Mouse (Mus musculus) ES-Bruce4 (cell line): ENCODE data around the gene Krt9. TPM values are rescaled to one million over a fixed set of nuclear protein-coding genes. Genes with fewer than 3 reads are reported as not detected.

Experiments used
- H3K27ac ChIP-seq: 2 replicates; pipeline ENCODE4 v1.5.1; 2012; ENCODE audit warnings: low read length, inconsistent platforms; ENCODE audit not compliant: insufficient read depth
- H3K27me3 ChIP-seq: 2 replicates; pipeline ENCODE4 v1.6.1; 2012; ENCODE audit warnings: mild to moderate bottlenecking, low read length, inconsistent platforms; ENCODE audit not compliant: control insufficient read depth, poor library complexity, insufficient read depth, severe bottlenecking
- H3K36me3 ChIP-seq: 2 replicates; pipeline ENCODE4 v1.6.1; 2012; ENCODE audit warnings: inconsistent platforms, mild to moderate bottlenecking, low read length, moderate library complexity; ENCODE audit not compliant: control insufficient read depth, poor library complexity, insufficient read depth, severe bottlenecking
- H3K4me1 ChIP-seq: one replicate; pipeline ENCODE4 v1.8.1; 2011; ENCODE audit warnings: low read length; ENCODE audit not compliant: control insufficient read depth, insufficient read depth
- H3K4me3 ChIP-seq: 2 replicates; pipeline ENCODE4 v1.5.1; 2011; ENCODE audit warnings: low read depth, mild to moderate bottlenecking, low read length
- H3K9ac ChIP-seq: 2 replicates; pipeline ENCODE4 v1.6.1; 2012; ENCODE audit warnings: low read depth, mild to moderate bottlenecking, inconsistent platforms; ENCODE audit not compliant: poor library complexity, severe bottlenecking
- H3K9me3 ChIP-seq: replicated peaks from 2 replicates; pipeline ENCODE4 v1.6.1; 2012; ENCODE audit warnings: mild to moderate bottlenecking, low read length, inconsistent platforms; ENCODE audit not compliant: control insufficient read depth, poor library complexity, insufficient read depth, severe bottlenecking
- CTCF ChIP-seq: IDR thresholded peaks from one replicate; pipeline ENCODE4 v1.8.1; 2011; ENCODE audit warnings: low read depth, low read length
- EP300 ChIP-seq: IDR thresholded peaks from 2 replicates; pipeline ENCODE4 v1.6.1; 2011; ENCODE audit warnings: low read depth, low read length; ENCODE audit not compliant: insufficient read depth
- POLR2A ChIP-seq: IDR thresholded peaks from one replicate; pipeline ENCODE4 v1.8.1; 2011; ENCODE audit warnings: low read length; ENCODE audit not compliant: insufficient read depth
- polyA plus RNA-seq: library from polyadenylated mRNA; stranded (reverse); fragments of >200 nt; gene quantifications from 2 replicates; pipeline ENCODE4 v1.2.4, GENCODE M21; 2011; ENCODE audit warnings: low read depth; ENCODE audit not compliant: missing spikeins, insufficient read depth, insufficient read length

Gene Krt9
- polyA plus RNA-seq, 1 experiment = not detected

GRCm38 (mm10) chr11:100145858-100146560 lies 47.0 kb downstream of the Krt9 start:
- no peaks in the 10 kb centered on the region for H3K27me3 ChIP-seq
- TF ChIP-seq CTCF (no peak), POLR2A (no peak), EP300 (no peak)
- no peaks in the 10 kb centered on the region for H3K4me1 ChIP-seq
- H3K27ac ChIP-seq = no peak overlapping the region
- H3K9me3 ChIP-seq = no peaks in the 10 kb centered on the region
- H3K9ac ChIP-seq = no peak overlapping the region
- H3K36me3 ChIP-seq = no peaks in the 10 kb centered on the region
- peak overlapping the region; percentile 56 for H3K4me3 ChIP-seq

- no peaks in the 10 kb centered on the region for H3K4me1 ChIP-seq
- no peaks in the 10 kb centered on the region for H3K36me3 ChIP-seq
- H3K9me3 ChIP-seq = no peaks in the 10 kb centered on the region
- peak overlapping the region; percentile 56 for H3K4me3 ChIP-seq
- no peak overlapping the region for H3K27ac ChIP-seq
- no peak for TF ChIP-seq EP300
- TF ChIP-seq CTCF = no peak
- no peak for TF ChIP-seq POLR2A
- H3K27me3 ChIP-seq = no peaks in the 10 kb centered on the region
- H3K9ac ChIP-seq = peak overlapping the region; percentile 8
Observed at GRCm38 (mm10) chr11:100145104-100145503, 47.9 kb downstream of the Krt9 start.

GRCm38 (mm10) chr11:100140966-100141365 lies 52.1 kb downstream of the Krt9 start:
- no peaks in the 10 kb centered on the region for H3K4me1 ChIP-seq
- no peak overlapping the region for H3K4me3 ChIP-seq
- H3K27me3 ChIP-seq = no peaks in the 10 kb centered on the region
- no peaks in the 10 kb centered on the region for H3K9me3 ChIP-seq
- H3K36me3 ChIP-seq = no peaks in the 10 kb centered on the region
- H3K9ac ChIP-seq = no peak overlapping the region
- H3K27ac ChIP-seq = no peak overlapping the region
- TF ChIP-seq EP300 = no peak

GRCm38 (mm10) chr11:100139391-100139790 lies 53.7 kb downstream of the Krt9 start:
- no peak for TF ChIP-seq CTCF
- TF ChIP-seq POLR2A = no peak
- TF ChIP-seq EP300 = no peak
- Histone ChIP-seq H3K9ac (no peak overlapping the region), H3K4me1 (no peaks in the 10 kb centered on the region)

GRCm38 (mm10) chr11:100138809-100139208 lies 54.2 kb downstream of the Krt9 start:
- Histone ChIP-seq H3K9ac (no peak overlapping the region), H3K36me3 (no peaks in the 10 kb centered on the region), H3K27ac (no peak overlapping the region), H3K4me1 (no peaks in the 10 kb centered on the region), H3K27me3 (no peaks in the 10 kb centered on the region), H3K4me3 (no peak overlapping the region), H3K9me3 (no peaks in the 10 kb centered on the region)
- TF ChIP-seq CTCF = no peak
- TF ChIP-seq POLR2A = no peak
- TF ChIP-seq EP300 = no peak

More at GRCm38 (mm10) chr11:100139391-100139790, 53.7 kb downstream of the Krt9 start:
- no peak overlapping the region for H3K4me3 ChIP-seq
- no peaks in the 10 kb centered on the region for H3K9me3 ChIP-seq
- no peak overlapping the region for H3K27ac ChIP-seq
- H3K36me3 ChIP-seq = no peaks in the 10 kb centered on the region
- no peaks in the 10 kb centered on the region for H3K27me3 ChIP-seq

GRCm38 (mm10) chr11:100137693-100138092 lies 55.4 kb downstream of the Krt9 start:
- no peaks in the 10 kb centered on the region for H3K4me1 ChIP-seq
- no peaks in the 10 kb centered on the region for H3K36me3 ChIP-seq
- TF ChIP-seq POLR2A = no peak
- no peak for TF ChIP-seq CTCF
- no peak for TF ChIP-seq EP300
- no peaks in the 10 kb centered on the region for H3K27me3 ChIP-seq
- H3K9me3 ChIP-seq = no peaks in the 10 kb centered on the region
- H3K9ac ChIP-seq = no peak overlapping the region
- no peak overlapping the region for H3K27ac ChIP-seq
- H3K4me3 ChIP-seq = no peak overlapping the region

Other genes starting within 250 kb of the Krt9 start
- gene Krtap9-5, start 244.8 kb downstream of the Krt9 start, polyA plus RNA-seq = not detected in 2 replicates
- gene Krtap29-1, start 214.2 kb downstream of the Krt9 start, polyA plus RNA-seq = not detected in 2 replicates
- not detected in 2 replicates for gene Krtap16-1, start 206.6 kb downstream of the Krt9 start, polyA plus RNA-seq
- not detected in 2 replicates for gene Krtap17-1, start 199.3 kb downstream of the Krt9 start, polyA plus RNA-seq
- not detected in 2 replicates for gene Krt33a, start 177.0 kb downstream of the Krt9 start, polyA plus RNA-seq
- not detected in 2 replicates for gene Krt33b, start 163.4 kb downstream of the Krt9 start, polyA plus RNA-seq
- gene Krt34, start 151.7 kb downstream of the Krt9 start, polyA plus RNA-seq = not detected in 2 replicates
- not detected in 2 replicates for gene Krt31, start 142.7 kb downstream of the Krt9 start, polyA plus RNA-seq
- not detected in 2 replicates for gene Krt32, start 105.0 kb downstream of the Krt9 start, polyA plus RNA-seq
- not detected in 2 replicates for gene Krt35, start 97.0 kb downstream of the Krt9 start, polyA plus RNA-seq
- not detected in 2 replicates for gene Krt36, start 87.6 kb downstream of the Krt9 start, polyA plus RNA-seq
- not detected in 2 replicates for gene Krt13, start 71.7 kb downstream of the Krt9 start, polyA plus RNA-seq
- 0.37 and 0.41 TPM in 2 replicates for gene Krt15, start 57.3 kb downstream of the Krt9 start, polyA plus RNA-seq
- gene Krt19, start 44.6 kb downstream of the Krt9 start, polyA plus RNA-seq = 83.7 and 93.1 TPM in 2 replicates
- gene Krt14, start 14.3 kb upstream of the Krt9 start, polyA plus RNA-seq = 1.3 TPM in 1 of 2 replicates, not detected in the other
- gene Krt16, start 55.7 kb upstream of the Krt9 start, polyA plus RNA-seq = 0.99 TPM in 1 of 2 replicates, not detected in the other
- gene Krt17, start 67.8 kb upstream of the Krt9 start, polyA plus RNA-seq = 10.5 and 11.8 TPM in 2 replicates
- 20.6 and 21.5 TPM in 2 replicates for gene Krt42, start 76.6 kb upstream of the Krt9 start, polyA plus RNA-seq
- gene Eif1, start 126.6 kb upstream of the Krt9 start, polyA plus RNA-seq = 718 and 769 TPM in 2 replicates
- gene Gast, start 141.2 kb upstream of the Krt9 start, polyA plus RNA-seq = not detected in 2 replicates
- gene Hap1, start 162.9 kb upstream of the Krt9 start, polyA plus RNA-seq = 12.7 and 13.6 TPM in 2 replicates
- gene Jup, start 204.5 kb upstream of the Krt9 start, polyA plus RNA-seq = 166 and 171 TPM in 2 replicates
- 13.3 and 16.8 TPM in 2 replicates for gene P3h4, start 221.6 kb upstream of the Krt9 start, polyA plus RNA-seq
- 22.5 and 24.3 TPM in 2 replicates for gene Fkbp10, start 222.5 kb upstream of the Krt9 start, polyA plus RNA-seq
- gene Nt5c3b, start 248.6 kb upstream of the Krt9 start, polyA plus RNA-seq = 37.3 and 44.6 TPM in 2 replicates
- 0.84 and 0.90 TPM in 2 replicates for gene Klhl10, start 248.7 kb upstream of the Krt9 start, polyA plus RNA-seq